Mouse (Mus musculus) CH12F3 (cell line): ENCODE measurements around the gene Prkce.

ENCODE experiments used
- in situ Hi-C: fragments of 300-500 bp; cut with MboI; formaldehyde crosslinking; loops from 2 replicates; pipeline ENCODE4 v1.14.3; 2020; ENCODE audit warnings: low sequenced_read_pairs

Gene Prkce

GRCm38 (mm10) chr17:86214741-86215140 is 47.2 kb downstream of the Prkce start:
- in situ Hi-C loops: no loop called here

GRCm38 (mm10) chr17:86215771-86216170 is 48.2 kb downstream of the Prkce start:
- in situ Hi-C loops: no loop called here

- in situ Hi-C loops: no loop called here
These were observed 49.9 kb downstream of the Prkce start for GRCm38 (mm10) chr17:86217468-86217867.

- in situ Hi-C loops: no loop called here
These were observed 51.0 kb downstream of the Prkce start for GRCm38 (mm10) chr17:86218553-86218952.

- in situ Hi-C loops: no loop called here
These were observed 58.1 kb downstream of the Prkce start for GRCm38 (mm10) chr17:86225488-86226186.

GRCm38 (mm10) chr17:86226198-86226597 is 58.6 kb downstream of the Prkce start:
- in situ Hi-C loops: no loop called here

- in situ Hi-C loops: no loop called here
These were observed 59.0 kb downstream of the Prkce start for GRCm38 (mm10) chr17:86226635-86227034.

GRCm38 (mm10) chr17:86227389-86227788 is 59.8 kb downstream of the Prkce start:
- in situ Hi-C loops: no loop called here

GRCm38 (mm10) chr17:86228850-86229249 is 61.3 kb downstream of the Prkce start:
- in situ Hi-C loops: no loop called here

- in situ Hi-C loops: no loop called here
These were observed 62.6 kb downstream of the Prkce start for GRCm38 (mm10) chr17:86230141-86230633.

- in situ Hi-C loops: no loop called here
These were observed 64.2 kb downstream of the Prkce start for GRCm38 (mm10) chr17:86231741-86232179.

- in situ Hi-C loops: no loop called here
These were observed 64.7 kb downstream of the Prkce start for GRCm38 (mm10) chr17:86232248-86232647.

GRCm38 (mm10) chr17:86234587-86235150 is 67.1 kb downstream of the Prkce start:
- in situ Hi-C loops: no loop called here

- in situ Hi-C loops: no loop called here
These were observed 68.6 kb downstream of the Prkce start for GRCm38 (mm10) chr17:86236026-86236712.

GRCm38 (mm10) chr17:86236861-86237763 is 69.5 kb downstream of the Prkce start:
- in situ Hi-C loops: no loop called here

- in situ Hi-C loops: no loop called here
These were observed 74.7 kb downstream of the Prkce start for GRCm38 (mm10) chr17:86242291-86242690.

GRCm38 (mm10) chr17:86243109-86243527 is 75.5 kb downstream of the Prkce start:
- in situ Hi-C loops: no loop called here

GRCm38 (mm10) chr17:86244397-86244796 is 76.8 kb downstream of the Prkce start:
- in situ Hi-C loops: no loop called here

- in situ Hi-C loops: no loop called here
These were observed 81.2 kb downstream of the Prkce start for GRCm38 (mm10) chr17:86248832-86249231.

GRCm38 (mm10) chr17:86249499-86250405 is 82.2 kb downstream of the Prkce start:
- in situ Hi-C loops: no loop called here
